Mouse (Mus musculus) heart, adult 11 months (tissue): ENCODE measurements at regions not wholly inside any gene's neighbourhood (a gene's known extent, or its start where the extent isn't known, plus 50 kb on each side); places are given as distances from the start of the nearest gene placed in this dataset.

Experiments used
- DNase-seq: peaks from one replicate; pipeline ENCODE4 v3.0.0; 2022

- peak; percentile 93 for DNase-seq
These were observed 252.9 kb downstream of the Uaca start for GRCm38 (mm10) chr9:61047289-61047688.

- DNase-seq = no peak
These were observed 254.2 kb downstream of the Uaca start for GRCm38 (mm10) chr9:61048576-61048975.

GRCm38 (mm10) chr9:61052621-61053020 lies 258.3 kb downstream of the Uaca start:
- DNase-seq = no peak

DNA sequence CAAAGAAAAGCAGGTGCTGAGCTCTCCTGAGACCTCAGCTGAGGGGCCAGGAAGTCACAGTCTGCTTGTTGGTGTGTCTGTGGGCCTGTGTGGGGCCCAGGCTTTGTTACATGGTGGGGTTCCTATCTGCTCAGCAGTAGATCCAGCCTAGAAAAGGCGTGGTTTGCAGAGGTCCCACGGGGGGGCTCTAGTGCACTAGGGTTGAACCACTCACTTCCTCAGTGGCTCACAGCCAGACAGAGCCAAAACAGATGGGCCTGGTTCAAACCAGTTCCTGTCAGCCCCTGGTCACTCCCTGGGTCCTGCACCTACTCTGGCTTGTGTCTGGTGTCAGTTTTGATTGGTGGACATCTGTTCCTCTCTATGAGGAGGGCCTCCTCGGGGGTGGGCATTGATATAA lies 260.1 kb downstream of the Uaca start:
- DNase-seq = peak; percentile 98

DNA sequence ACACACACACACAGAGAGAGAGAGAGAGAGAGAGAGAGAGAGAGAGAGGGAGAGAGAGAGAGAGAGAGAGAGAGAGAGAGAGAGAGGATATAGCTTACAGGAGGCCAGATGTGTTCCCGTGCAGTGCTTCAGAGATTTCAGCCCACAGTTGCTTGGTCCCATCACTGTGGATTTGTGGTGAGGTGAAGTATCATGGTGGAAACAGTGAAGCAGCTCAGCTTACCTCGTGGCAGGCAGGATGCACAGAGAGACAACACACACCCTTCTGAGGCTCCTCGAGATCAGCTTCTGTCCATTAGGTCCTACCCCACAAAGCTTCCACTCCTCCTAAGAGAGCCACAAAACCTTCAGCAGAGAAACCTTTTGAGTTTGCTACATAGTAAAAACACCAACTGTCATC lies 261.1 kb downstream of the Uaca start:
- peak; percentile 61 for DNase-seq

DNA sequence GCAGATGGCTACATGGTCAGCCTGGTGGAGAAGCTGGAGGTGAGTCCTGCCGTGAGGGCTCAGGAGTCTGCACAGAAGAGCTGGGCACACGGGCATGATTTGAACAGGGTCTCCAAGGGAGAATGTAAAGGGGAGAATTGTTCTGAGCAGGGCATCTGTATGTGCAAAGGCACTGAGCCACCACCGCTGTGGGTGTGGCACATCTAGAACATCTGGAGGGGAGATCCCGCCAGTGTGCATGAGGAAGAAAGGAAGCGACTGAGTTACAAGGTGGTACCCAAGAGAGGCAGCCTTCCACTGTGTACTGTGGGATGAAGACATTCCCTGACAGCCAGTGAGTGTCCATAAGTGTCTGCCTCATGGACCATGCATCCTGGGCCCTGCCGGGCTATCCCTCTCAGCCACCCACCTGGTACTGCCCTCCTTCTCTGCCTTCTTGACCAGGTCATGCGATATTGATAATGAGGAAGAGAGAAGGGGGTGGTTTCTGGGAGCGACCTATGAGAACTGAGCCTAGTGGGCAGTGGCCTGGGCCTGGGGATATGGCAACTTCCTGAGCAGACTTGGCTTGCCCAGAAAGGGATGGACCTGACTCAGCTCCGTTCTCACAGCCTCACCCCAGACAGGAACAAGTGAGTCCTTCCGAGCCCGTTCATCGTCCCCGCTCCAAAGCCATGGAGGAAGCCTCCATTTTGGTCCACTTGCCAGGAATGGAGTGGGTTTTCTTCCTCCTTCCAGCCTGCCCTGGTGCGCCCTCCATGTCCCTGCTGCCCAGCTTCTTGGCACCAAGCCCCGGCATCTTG lies 261.8 kb downstream of the Uaca start:
- peak; percentile 92 for DNase-seq

- DNase-seq = peak; percentile 92
These were observed 262.5 kb downstream of the Uaca start for GRCm38 (mm10) chr9:61056731-61057270.

DNA sequence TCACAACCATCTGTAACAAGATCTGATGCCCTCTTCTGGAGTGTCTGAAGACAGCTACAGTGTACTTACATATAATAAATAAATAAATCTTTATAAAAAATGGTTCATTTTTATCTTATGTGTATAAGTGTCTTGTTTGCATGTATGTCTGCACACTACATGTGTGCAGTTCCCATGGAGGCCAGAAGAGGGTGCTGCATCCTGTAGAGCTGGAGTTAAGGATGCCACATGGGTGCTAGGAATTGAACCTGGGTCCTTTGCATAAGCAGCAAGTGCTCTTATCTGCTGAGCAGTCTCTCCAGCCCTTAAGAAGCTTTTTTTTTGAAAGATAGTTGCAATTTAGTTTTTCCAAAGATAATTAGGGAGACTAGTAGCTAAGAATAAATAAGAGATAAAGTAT lies 264.9 kb downstream of the Uaca start:
- DNase-seq = peak; percentile 70

DNA sequence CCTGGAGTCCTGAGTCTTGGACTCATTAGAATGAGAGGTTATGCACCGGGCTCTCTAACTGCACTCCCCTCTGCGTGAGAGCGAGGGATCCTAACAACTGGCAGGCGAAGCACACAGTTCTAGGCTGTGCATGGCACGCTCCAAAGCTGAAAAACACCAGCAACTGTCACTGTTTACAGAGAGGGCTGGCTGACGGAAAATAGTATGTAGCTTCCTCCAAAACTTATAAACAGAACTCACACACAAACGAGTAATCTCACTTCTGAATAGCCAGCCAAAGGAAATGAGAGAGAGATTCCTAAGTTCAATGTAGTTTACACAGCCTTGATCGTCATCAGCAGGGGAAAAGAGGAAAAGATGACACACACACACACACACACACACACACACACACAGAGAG lies 266.6 kb downstream of the Uaca start:
- no peak for DNase-seq

DNA sequence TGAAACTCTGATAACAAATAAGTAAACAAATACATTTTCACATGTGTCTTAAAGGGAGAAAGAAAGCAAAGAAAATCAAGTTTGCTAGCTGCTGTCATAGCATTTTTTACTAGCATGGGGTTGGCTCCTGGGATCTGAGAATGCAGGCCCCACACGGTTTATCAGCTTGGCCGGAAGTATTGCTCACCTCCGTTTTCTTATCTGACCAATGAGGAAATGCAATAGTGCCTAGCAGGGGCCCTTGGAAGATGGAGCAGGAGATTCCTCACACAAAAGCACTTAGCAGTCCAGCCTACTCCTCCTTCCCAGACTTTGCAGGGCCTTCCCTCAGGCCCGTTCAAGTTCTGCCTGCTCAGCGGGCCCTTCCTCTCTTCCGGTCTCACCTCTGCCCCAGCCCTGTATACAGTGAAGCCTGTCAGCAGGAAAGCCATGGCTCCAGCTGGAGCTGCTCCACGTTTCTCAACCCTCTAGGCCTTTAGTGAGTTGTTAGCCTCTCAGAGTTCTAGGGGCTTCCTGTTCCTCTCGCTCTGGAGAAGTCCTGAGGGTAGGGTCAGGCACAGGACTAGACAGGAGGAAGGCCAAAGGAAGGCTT lies 270.5 kb downstream of the Uaca start:
- no peak for DNase-seq

- peak; percentile 93 for DNase-seq
These were observed 275.4 kb downstream of the Uaca start for GRCm38 (mm10) chr9:61069553-61070314.

- DNase-seq = no peak
These were observed 276.0 kb downstream of the Uaca start for GRCm38 (mm10) chr9:61070315-61070707.

DNA sequence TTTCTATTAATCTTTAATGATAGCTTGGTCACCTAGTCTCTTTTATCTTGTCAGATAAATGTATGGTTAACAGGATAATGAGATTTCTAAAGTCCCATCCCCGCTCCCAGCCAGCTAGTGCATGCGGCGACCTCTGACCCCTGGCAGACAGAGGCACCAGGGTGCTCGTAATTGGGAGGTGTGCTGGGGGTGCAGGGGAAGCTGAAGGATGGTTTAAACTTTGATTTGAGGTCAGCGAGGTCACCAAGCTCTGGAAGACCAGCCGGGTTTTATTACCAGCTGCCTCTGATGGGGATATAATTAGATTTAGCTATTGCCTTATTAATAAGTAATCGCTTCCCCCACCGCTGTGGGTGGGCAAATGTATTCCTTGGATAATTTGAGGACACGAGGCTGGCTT lies 276.5 kb downstream of the Uaca start:
- DNase-seq = no peak

- peak; percentile 74 for DNase-seq
These were observed 279.1 kb downstream of the Uaca start for GRCm38 (mm10) chr9:61073482-61073881.

DNA sequence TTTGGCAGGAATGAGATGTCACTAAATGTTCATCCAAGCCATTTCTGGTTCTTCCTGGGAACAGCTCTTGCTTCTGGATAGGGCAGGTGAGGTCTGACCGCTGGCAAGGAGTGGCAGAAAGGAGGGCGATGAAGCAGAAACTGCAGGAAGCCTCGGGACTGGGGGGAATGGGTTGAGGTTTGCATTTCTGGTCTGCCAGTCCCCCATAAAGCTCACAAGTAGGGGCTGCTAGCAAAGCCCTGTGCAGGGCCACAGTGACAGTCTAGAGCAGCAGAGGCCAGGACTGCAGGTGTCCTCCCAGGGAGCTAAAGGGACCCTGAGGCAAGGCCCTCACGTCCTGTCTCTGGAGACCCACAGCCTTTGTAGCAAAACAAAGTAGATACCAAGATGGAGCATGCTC lies 280.7 kb downstream of the Uaca start:
- peak; percentile 72 for DNase-seq

- no peak for DNase-seq
These were observed 282.8 kb downstream of the Uaca start for GRCm38 (mm10) chr9:61077181-61077580.

- DNase-seq = peak; percentile 80
These were observed 283.5 kb downstream of the Uaca start for GRCm38 (mm10) chr9:61077807-61078206.

- DNase-seq = no peak
These were observed 287.2 kb downstream of the Uaca start for GRCm38 (mm10) chr9:61081474-61082021.

- no peak for DNase-seq
These were observed 287.4 kb upstream of the Tle3 start for GRCm38 (mm10) chr9:61084655-61085230.

DNA sequence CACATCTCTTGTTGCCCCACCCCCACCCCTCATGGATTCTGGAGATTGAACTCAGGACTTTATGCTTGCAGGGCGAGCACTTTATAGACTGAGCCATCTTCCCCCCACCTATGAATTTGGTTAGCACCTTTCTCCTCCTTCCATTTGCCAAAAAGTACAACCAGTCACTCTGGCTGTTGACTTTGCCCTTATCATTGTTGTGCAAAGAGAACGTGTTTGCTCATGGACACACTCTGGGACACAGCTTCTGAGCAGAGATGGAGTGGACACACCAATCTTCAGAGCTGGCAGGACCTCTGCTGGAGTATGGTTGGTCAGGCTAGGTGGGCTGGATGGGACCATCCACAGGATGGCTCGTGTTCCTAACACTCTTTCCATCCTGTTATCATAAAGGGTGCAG lies 285.1 kb upstream of the Tle3 start:
- DNase-seq = no peak

- no peak for DNase-seq
These were observed 283.0 kb upstream of the Tle3 start for GRCm38 (mm10) chr9:61089066-61089686.

DNA sequence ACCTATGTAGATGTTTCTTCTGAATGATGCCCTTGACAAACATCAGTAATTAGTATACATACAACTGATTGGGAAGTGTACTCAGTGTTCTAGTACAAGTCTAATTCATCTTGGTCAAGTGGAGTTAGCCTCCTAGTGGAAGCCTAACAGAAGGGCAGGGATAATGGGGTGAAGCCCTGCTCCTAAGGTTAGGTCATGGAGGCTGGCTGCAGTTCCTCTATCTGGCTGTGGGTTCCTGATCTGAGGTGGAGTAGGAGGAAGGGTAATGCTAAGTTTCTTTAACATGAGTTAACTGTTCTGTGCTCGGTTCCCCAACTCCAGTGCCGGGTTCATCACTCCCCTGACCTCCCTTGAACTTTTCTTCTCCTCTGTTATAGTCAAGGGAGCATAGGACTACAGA lies 281.1 kb upstream of the Tle3 start:
- DNase-seq = no peak
